Mouse (Mus musculus): ENCODE results near the gene Ivns1abp. TPM values are rescaled to one million over a fixed set of nuclear protein-coding genes. Genes with fewer than 3 reads are reported as not detected.
"Not testable (repeated sequence)": the region's sequence is repeated elsewhere in the genome, so short reads cannot be mapped to it uniquely, and the experiment has no call there.

Ivns1abp gene
- 86.4 and 112 TPM in 2 replicates for polyA plus RNA-seq (2015; fragmentation: Nextera tagmentation; extraction: Ambion mirVana)

- H3K4me2 ChIP-seq: peak within 1 kb of the TSS; percentile 99
- H3K4me3 ChIP-seq (replicated peaks): peak within 1 kb of the TSS; percentile 83
- peaks cover 2% of the 10 kb centered on the region for H3K36me3 ChIP-seq
- no peaks in the 10 kb centered on the region for H3K27me3 ChIP-seq
- H3K27ac ChIP-seq: peak within 1 kb of the TSS; percentile 85
- ATAC-seq (ENCODE audit: low read depth) (peak; percentile 86), DNase-seq (peak; percentile 96)
- no peaks in the 10 kb centered on the region for H3K9me3 ChIP-seq (replicated peaks)
- WGBS (ENCODE audit: insufficient replicate concordance): under 1% methylated on average over 103 of the region's 104 CpGs
- H3K4me1 ChIP-seq (replicated peaks): peaks cover 62% of the 10 kb centered on the region
- H3K9ac ChIP-seq: peak within 1 kb of the TSS; percentile 87
Observed at GRCm38 (mm10) chr1:151344283-151345108, at the start of gene Ivns1abp. Gene Ivns1abp, plus strand, starts transcription at chr1:151344477.

GRCm38 (mm10) chr1:151295486-151295885, 48.8 kb upstream of the Ivns1abp start:
- Histone ChIP-seq H3K36me3 (no peaks in the 10 kb centered on the region), H3K4me1 (replicated peaks) (no peaks in the 10 kb centered on the region), H3K9me3 (replicated peaks) (no peaks in the 10 kb centered on the region), H3K4me3 (replicated peaks) (no peak overlapping the region), H3K4me2 (no peak overlapping the region), H3K27ac (no peak overlapping the region), H3K27me3 (no peaks in the 10 kb centered on the region), H3K9ac (no peak overlapping the region)
- WGBS (ENCODE audit: insufficient replicate concordance): 58% methylated on average over 3 of the region's 3 CpGs
- DNase-seq (no peak), ATAC-seq (ENCODE audit: low read depth) (no peak)

GRCm38 (mm10) chr1:151296621-151297020, 47.7 kb upstream of the Ivns1abp start:
- Histone ChIP-seq H3K4me3 (replicated peaks) (no peak overlapping the region), H3K9me3 (replicated peaks) (no peaks in the 10 kb centered on the region), H3K27ac (no peak overlapping the region), H3K4me2 (no peak overlapping the region), H3K4me1 (replicated peaks) (no peaks in the 10 kb centered on the region), H3K9ac (no peak overlapping the region), H3K27me3 (no peaks in the 10 kb centered on the region), H3K36me3 (no peaks in the 10 kb centered on the region)
- no peak for DNase-seq
- no peak for ATAC-seq (ENCODE audit: low read depth)
- 51% methylated on average over 1 of the region's 1 CpGs for WGBS (ENCODE audit: insufficient replicate concordance)

GRCm38 (mm10) chr1:151297025-151297424, 47.3 kb upstream of the Ivns1abp start:
- Histone ChIP-seq H3K36me3 (no peaks in the 10 kb centered on the region), H3K4me2 (no peak overlapping the region), H3K27ac (no peak overlapping the region), H3K27me3 (no peaks in the 10 kb centered on the region), H3K4me3 (replicated peaks) (no peak overlapping the region), H3K9me3 (replicated peaks) (no peaks in the 10 kb centered on the region), H3K4me1 (replicated peaks) (no peaks in the 10 kb centered on the region), H3K9ac (no peak overlapping the region)
- 64% methylated on average over 6 of the region's 6 CpGs for WGBS (ENCODE audit: insufficient replicate concordance)
- DNase-seq (no peak), ATAC-seq (ENCODE audit: low read depth) (no peak)

- Histone ChIP-seq H3K27ac (no peak overlapping the region), H3K4me2 (no peak overlapping the region), H3K4me3 (replicated peaks) (no peak overlapping the region), H3K4me1 (replicated peaks) (no peaks in the 10 kb centered on the region), H3K9ac (no peak overlapping the region), H3K27me3 (no peaks in the 10 kb centered on the region), H3K9me3 (replicated peaks) (no peaks in the 10 kb centered on the region), H3K36me3 (no peaks in the 10 kb centered on the region)
- WGBS (ENCODE audit: insufficient replicate concordance): 60% methylated on average over 2 of the region's 2 CpGs
- DNase-seq: no peak
- no peak for ATAC-seq (ENCODE audit: low read depth)
Observed at GRCm38 (mm10) chr1:151297596-151297995, 46.7 kb upstream of the Ivns1abp start.

- Histone ChIP-seq H3K9ac (no peak overlapping the region), H3K9me3 (replicated peaks) (no peaks in the 10 kb centered on the region), H3K27ac (no peak overlapping the region), H3K36me3 (no peaks in the 10 kb centered on the region), H3K4me3 (replicated peaks) (no peak overlapping the region), H3K4me1 (replicated peaks) (peaks cover 9% of the 10 kb centered on the region; the same call in 1 of the 2 replicates), H3K4me2 (no peak overlapping the region), H3K27me3 (no peaks in the 10 kb centered on the region)
- DNase-seq: no peak
- WGBS (ENCODE audit: insufficient replicate concordance): 60% methylated on average over 6 of the region's 6 CpGs
- ATAC-seq (ENCODE audit: low read depth): no peak
Observed at GRCm38 (mm10) chr1:151301456-151301855, 42.8 kb upstream of the Ivns1abp start.

GRCm38 (mm10) chr1:151301904-151302303, 42.4 kb upstream of the Ivns1abp start:
- no peak for DNase-seq
- no peaks in the 10 kb centered on the region for H3K9me3 ChIP-seq (replicated peaks)
- no peak for ATAC-seq (ENCODE audit: low read depth)
- H3K27me3 ChIP-seq: no peaks in the 10 kb centered on the region
- 65% methylated on average over 3 of the region's 3 CpGs for WGBS (ENCODE audit: insufficient replicate concordance)
- H3K27ac ChIP-seq: no peak overlapping the region
- no peak overlapping the region for H3K4me2 ChIP-seq
- no peak overlapping the region for H3K4me3 ChIP-seq (replicated peaks)
- peaks cover 9% of the 10 kb centered on the region; the same call in 1 of the 2 replicates for H3K4me1 ChIP-seq (replicated peaks)
- no peak overlapping the region for H3K9ac ChIP-seq
- no peaks in the 10 kb centered on the region for H3K36me3 ChIP-seq

- ATAC-seq (ENCODE audit: low read depth): no peak
- Histone ChIP-seq H3K9me3 (replicated peaks) (no peaks in the 10 kb centered on the region), H3K4me1 (replicated peaks) (peaks cover 9% of the 10 kb centered on the region; the same call in 1 of the 2 replicates), H3K36me3 (no peaks in the 10 kb centered on the region), H3K9ac (no peak overlapping the region), H3K4me3 (replicated peaks) (no peak overlapping the region), H3K27me3 (no peaks in the 10 kb centered on the region), H3K4me2 (no peak overlapping the region), H3K27ac (no peak overlapping the region)
- DNase-seq: no peak
Observed at GRCm38 (mm10) chr1:151303265-151303664, 41.0 kb upstream of the Ivns1abp start.

GRCm38 (mm10) chr1:151305001-151305400, 39.3 kb upstream of the Ivns1abp start:
- ATAC-seq (ENCODE audit: low read depth); DNase-seq; H3K9me3 ChIP-seq (replicated peaks); H3K27ac ChIP-seq; H3K4me2 ChIP-seq; H3K9ac ChIP-seq; H3K4me1 ChIP-seq (replicated peaks); H3K27me3 ChIP-seq; H3K4me3 ChIP-seq (replicated peaks); H3K36me3 ChIP-seq: not testable (repeated sequence)
- 78% methylated on average over 3 of the region's 3 CpGs for WGBS (ENCODE audit: insufficient replicate concordance)

- H3K9ac ChIP-seq: no peak overlapping the region
- no peaks in the 10 kb centered on the region for H3K36me3 ChIP-seq
- H3K4me2 ChIP-seq: no peak overlapping the region
- H3K4me3 ChIP-seq (replicated peaks): no peak overlapping the region
- peaks cover 9% of the 10 kb centered on the region; the same call in 1 of the 2 replicates for H3K4me1 ChIP-seq (replicated peaks)
- WGBS (ENCODE audit: insufficient replicate concordance): 46% methylated on average over 2 of the region's 2 CpGs
- no peaks in the 10 kb centered on the region for H3K27me3 ChIP-seq
- DNase-seq (no peak), ATAC-seq (ENCODE audit: low read depth) (no peak)
- no peaks in the 10 kb centered on the region for H3K9me3 ChIP-seq (replicated peaks)
- H3K27ac ChIP-seq: no peak overlapping the region
Observed at GRCm38 (mm10) chr1:151307059-151307458, 37.2 kb upstream of the Ivns1abp start.

- ATAC-seq (ENCODE audit: low read depth) (no peak), DNase-seq (no peak)
Observed at GRCm38 (mm10) chr1:151307821-151308220, 36.5 kb upstream of the Ivns1abp start.

GRCm38 (mm10) chr1:151308508-151308907, 35.8 kb upstream of the Ivns1abp start:
- ATAC-seq (ENCODE audit: low read depth): no peak
- H3K9ac ChIP-seq: no peak overlapping the region
- H3K27ac ChIP-seq: no peak overlapping the region
- no peaks in the 10 kb centered on the region for H3K36me3 ChIP-seq
- H3K4me3 ChIP-seq (replicated peaks): no peak overlapping the region
- no peaks in the 10 kb centered on the region for H3K27me3 ChIP-seq
- H3K4me2 ChIP-seq: no peak overlapping the region
- H3K9me3 ChIP-seq (replicated peaks): no peaks in the 10 kb centered on the region
- DNase-seq: no peak
- WGBS (ENCODE audit: insufficient replicate concordance): 63% methylated on average over 4 of the region's 4 CpGs
- peaks cover 9% of the 10 kb centered on the region; the same call in 1 of the 2 replicates for H3K4me1 ChIP-seq (replicated peaks)

More at GRCm38 (mm10) chr1:151307821-151308220, 36.5 kb upstream of the Ivns1abp start:
- H3K27me3 ChIP-seq: no peaks in the 10 kb centered on the region
- no peak overlapping the region for H3K27ac ChIP-seq
- H3K4me2 ChIP-seq: no peak overlapping the region
- H3K9ac ChIP-seq: no peak overlapping the region
- peaks cover 9% of the 10 kb centered on the region; the same call in 1 of the 2 replicates for H3K4me1 ChIP-seq (replicated peaks)
- no peaks in the 10 kb centered on the region for H3K9me3 ChIP-seq (replicated peaks)
- WGBS (ENCODE audit: insufficient replicate concordance): 71% methylated on average over 3 of the region's 3 CpGs
- no peak overlapping the region for H3K4me3 ChIP-seq (replicated peaks)
- H3K36me3 ChIP-seq: no peaks in the 10 kb centered on the region
